Mouse (Mus musculus): ENCODE measurements at regions not wholly inside any gene's neighbourhood (a gene's known extent, or its start where the extent isn't known, plus 50 kb on each side); places are given as distances from the start of the nearest gene placed in this dataset.

DNA sequence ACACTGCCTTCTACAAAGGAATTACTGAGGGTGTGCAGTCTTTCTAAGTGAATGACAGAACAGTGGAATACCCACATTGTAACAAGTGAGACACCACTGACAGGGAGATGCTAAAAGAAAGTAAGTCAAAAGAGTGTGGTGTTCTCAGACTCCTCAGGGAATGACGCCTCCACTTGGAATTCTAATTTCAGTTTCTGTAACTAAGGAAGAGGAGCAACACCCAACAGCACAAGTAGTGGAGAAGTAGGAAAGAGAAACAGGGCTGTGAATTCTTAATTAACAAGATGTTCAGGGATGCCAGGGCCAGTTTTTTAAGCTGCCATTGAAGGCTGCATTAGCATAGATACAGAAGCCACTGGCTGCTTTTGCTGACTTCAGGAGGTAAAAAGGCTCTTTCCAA is 81.4 kb downstream of the Fscb start:
- CTCF ChIA-PET, result no interaction called here

GRCm38 (mm10) chr12:64389766-64390445 is 84.6 kb downstream of the Fscb start:
- CTCF ChIA-PET, result interaction anchor here (0.8 kb wide), 1 partner anchor 225 kb away, joined by 9 read pairs; no protein-coding TSS in a partner anchor

GRCm38 (mm10) chr12:64364941-64365340 is 109.5 kb downstream of the Fscb start:
- CTCF ChIA-PET, result no interaction called here

DNA sequence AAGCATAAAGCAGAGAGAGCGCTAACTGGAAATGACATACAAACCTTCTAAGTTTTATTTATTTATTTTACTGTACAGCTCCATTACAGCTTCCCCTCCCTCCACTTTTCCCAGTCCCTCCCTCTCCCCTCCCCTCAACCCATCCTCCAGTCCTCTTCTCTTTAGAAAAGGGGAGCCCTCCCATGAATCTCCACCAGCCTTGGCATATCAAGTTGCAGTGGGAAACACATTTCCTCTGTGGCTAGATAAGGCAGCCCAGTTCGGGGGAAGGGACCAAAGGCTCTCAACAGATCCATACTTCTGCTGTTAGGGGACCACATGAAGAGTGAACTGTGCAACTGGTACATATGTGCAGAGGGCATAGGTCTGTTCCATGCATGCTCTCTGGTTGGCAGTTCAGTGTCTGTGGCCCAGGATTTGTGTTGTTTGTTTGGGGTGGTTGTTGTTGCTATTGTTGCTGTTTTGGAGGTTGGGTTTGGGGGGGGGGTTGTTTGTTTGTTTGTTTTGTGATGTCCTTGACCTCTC is 112.8 kb downstream of the Fscb start:
- CTCF ChIA-PET, result no interaction called here

DNA sequence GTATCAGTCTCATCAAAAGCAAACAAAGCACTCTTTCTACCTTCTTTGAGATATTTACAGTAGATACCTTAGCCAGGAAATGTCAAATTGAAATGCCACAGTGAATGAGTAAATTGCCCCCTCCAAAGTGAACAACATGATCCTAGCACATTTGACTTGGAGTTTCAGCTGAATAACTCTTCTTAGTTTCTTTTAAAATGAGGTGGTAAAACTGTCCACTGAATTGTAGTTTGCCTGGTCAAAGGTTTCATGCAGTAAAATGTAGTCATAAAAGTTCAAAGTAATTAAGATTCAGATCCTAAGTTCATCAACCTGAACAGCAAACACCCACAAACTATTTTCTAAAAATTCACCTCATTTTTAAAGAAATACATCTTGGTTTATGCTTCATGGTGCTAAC is 113.8 kb downstream of the Fscb start:
- CTCF ChIA-PET, result no interaction called here

- CTCF ChIA-PET, result no interaction called here
These were observed 130.7 kb downstream of the Fscb start for GRCm38 (mm10) chr12:64343745-64344144.

DNA sequence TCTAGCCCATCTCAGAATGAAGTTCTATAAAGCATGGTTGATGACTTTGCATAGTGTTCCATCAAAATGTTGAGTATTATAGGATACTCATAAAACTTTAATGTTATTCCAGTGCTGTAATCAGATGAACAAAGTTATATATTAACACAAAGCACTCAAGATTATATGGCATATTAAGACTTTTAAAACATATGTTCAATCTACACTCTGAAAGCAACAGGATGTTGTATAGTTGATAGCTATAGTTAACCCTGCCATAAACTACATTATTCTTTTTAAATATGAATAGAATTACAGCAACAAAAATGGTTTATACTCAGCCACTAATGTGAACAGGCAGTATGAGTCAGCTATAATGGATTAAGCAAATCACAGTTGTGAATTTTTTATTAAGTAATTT is 139.3 kb downstream of the Fscb start:
- CTCF ChIA-PET, result no interaction called here
